16 mouse cellular contexts compared by ENCODE assay signal in genomic region chr4:120158714-120159310, GRCm38 (mm10). TPM values are rescaled to one million over a fixed set of nuclear protein-coding genes. Genes with fewer than 3 reads are reported as not detected.
DNase-seq lines count a peak whose midpoint lies in the region; ATAC-seq lines count a peak whose summit lies in the region.
"Had no signal": no experiment of that assay in that cellular context is flagged by ENCODE, and none has a peak within 500 bp of the region (broad histone marks: within the 10 kb centered on the region; RNA-seq: fewer than 3 reads in every experiment).

No protein-coding gene starts in this region.

- no peaks in the 10 kb centered on the region for H3K27me3 ChIP-seq in intestine, embryonic 14.5 days (replicated peaks; ENCODE audit: control insufficient read depth, insufficient read depth, low read length)
- no peaks in the 10 kb centered on the region for H3K27me3 ChIP-seq in intestine, embryonic 16.5 days (replicated peaks; ENCODE audit: control insufficient read depth, insufficient read depth, low read length)
- no peaks in the 10 kb centered on the region; the same call in 1 of the 2 replicates for H3K27me3 ChIP-seq in embryonic facial prominence, embryonic 11.5 days (ENCODE audit: control insufficient read depth, insufficient read depth, low read length)
- peaks cover 5% of the 10 kb centered on the region; the same call in 1 of the 2 replicates for H3K27me3 ChIP-seq in neural tube, embryonic 15.5 days (replicated peaks)

- H3K9ac ChIP-seq in intestine, embryonic 14.5 days (ENCODE audit: low read length), result no peak overlapping the region
- H3K9ac ChIP-seq in intestine, embryonic 16.5 days (ENCODE audit: low read depth, low read length), result no peak overlapping the region
- no peak overlapping the region for H3K9ac ChIP-seq in embryonic facial prominence, embryonic 11.5 days (replicated peaks; ENCODE audit: low read length)
- H3K9ac ChIP-seq in neural tube, embryonic 15.5 days (replicated peaks), result no peak overlapping the region
- H3K9ac ChIP-seq: hindbrain, embryonic 13.5 days; liver, embryonic 15.5 days had no signal

- no peak overlapping the region for H3K4me3 ChIP-seq in intestine, embryonic 14.5 days (ENCODE audit: low read depth, low read length)
- no peak overlapping the region for H3K4me3 ChIP-seq in intestine, embryonic 16.5 days (ENCODE audit: low read length)
- H3K4me3 ChIP-seq in embryonic facial prominence, embryonic 11.5 days (ENCODE audit: low read depth, low read length), result no peak overlapping the region
- no peak overlapping the region for H3K4me3 ChIP-seq in neural tube, embryonic 15.5 days (replicated peaks)
- H3K4me3 ChIP-seq: hindbrain, embryonic 13.5 days; limb, embryonic 10.5 days; liver, embryonic 15.5 days had no signal

- no peak for DNase-seq in intestine, embryonic 14.5 days (ENCODE audit: low spot score)
- peak; percentile 13 for DNase-seq in MN1 (ENCODE audit: low spot score)
- DNase-seq in embryonic facial prominence, embryonic 11.5 days (ENCODE audit: low spot score), result peak; percentile 6
- peak; percentile 33 for DNase-seq in heart, postnatal 4 days
- DNase-seq: adrenal gland, postnatal 14 days; spleen, adult 18-20 months; thymus, adult 18-20 months had no signal

- no peak for ATAC-seq in intestine, embryonic 14.5 days (replicated peaks; ENCODE audit: low FRiP score, low TSS enrichment, low read depth)
- ATAC-seq in intestine, embryonic 16.5 days, result no peak
- ATAC-seq in embryonic facial prominence, embryonic 11.5 days (replicated peaks; ENCODE audit: insufficient number of reproducible peaks, low FRiP score, low TSS enrichment, low read depth), result no peak
- no peak for ATAC-seq in neural tube, embryonic 15.5 days (ENCODE audit: low FRiP score)
- no peak for ATAC-seq in megakaryocyte progenitor cell, adult 5-6 weeks (replicated peaks; ENCODE audit: poor library complexity)

- no peak overlapping the region for H3K4me2 ChIP-seq in intestine, embryonic 14.5 days (ENCODE audit: low read length)
- no peak overlapping the region for H3K4me2 ChIP-seq in intestine, embryonic 16.5 days (ENCODE audit: low read depth, low read length)
- H3K4me2 ChIP-seq in embryonic facial prominence, embryonic 11.5 days (ENCODE audit: low read depth, low read length), result no peak overlapping the region
- H3K4me2 ChIP-seq in neural tube, embryonic 15.5 days, result no peak overlapping the region
- H3K4me2 ChIP-seq: hindbrain, embryonic 13.5 days; liver, embryonic 15.5 days had no signal

- peak overlapping the region; percentile 22; the same call in 1 of the 2 replicates for H3K27ac ChIP-seq in intestine, embryonic 14.5 days (ENCODE audit: low read depth)
- H3K27ac ChIP-seq in intestine, embryonic 16.5 days (ENCODE audit: low read length), result no peak overlapping the region
- no peak overlapping the region for H3K27ac ChIP-seq in embryonic facial prominence, embryonic 11.5 days (replicated peaks; ENCODE audit: low read depth, low read length)
- H3K27ac ChIP-seq in neural tube, embryonic 15.5 days (replicated peaks), result no peak overlapping the region
- H3K27ac ChIP-seq: hindbrain, embryonic 13.5 days; limb, embryonic 10.5 days; liver, embryonic 15.5 days; macrophage had no signal

- no peaks in the 10 kb centered on the region for H3K9me3 ChIP-seq in intestine, embryonic 14.5 days (ENCODE audit: control insufficient read depth, low read length)
- no peaks in the 10 kb centered on the region for H3K9me3 ChIP-seq in intestine, embryonic 16.5 days (ENCODE audit: control insufficient read depth, low read length)
- H3K9me3 ChIP-seq in embryonic facial prominence, embryonic 11.5 days (replicated peaks; ENCODE audit: control insufficient read depth, low read length), result no peaks in the 10 kb centered on the region
- H3K9me3 ChIP-seq in neural tube, embryonic 15.5 days (replicated peaks), result no peaks in the 10 kb centered on the region
- H3K9me3 ChIP-seq: hindbrain, embryonic 13.5 days; limb, embryonic 10.5 days; liver, embryonic 15.5 days had no signal

- peaks cover 22% of the 10 kb centered on the region for H3K4me1 ChIP-seq in intestine, embryonic 14.5 days (replicated peaks; ENCODE audit: control insufficient read depth, insufficient read depth, low read length)
- H3K4me1 ChIP-seq in intestine, embryonic 16.5 days (ENCODE audit: control insufficient read depth, insufficient read depth, low read length), result peaks cover 41% of the 10 kb centered on the region
- H3K4me1 ChIP-seq in embryonic facial prominence, embryonic 11.5 days (ENCODE audit: control insufficient read depth, insufficient read depth, low read length), result no peaks in the 10 kb centered on the region
- peaks cover 15% of the 10 kb centered on the region for H3K4me1 ChIP-seq in neural tube, embryonic 15.5 days
- H3K4me1 ChIP-seq: liver, embryonic 15.5 days had no signal

- WGBS in intestine, embryonic 14.5 days, result 36% methylated on average over 5 of the region's 5 CpGs
- 39% methylated on average over 5 of the region's 5 CpGs for WGBS in intestine, embryonic 16.5 days
- WGBS in embryonic facial prominence, embryonic 11.5 days, result 27% methylated on average over 5 of the region's 5 CpGs
- 51% methylated on average over 5 of the region's 5 CpGs for WGBS in neural tube, embryonic 15.5 days

- no peaks in the 10 kb centered on the region for H3K36me3 ChIP-seq in intestine, embryonic 14.5 days (ENCODE audit: control insufficient read depth, insufficient read depth, low read length)
- no peaks in the 10 kb centered on the region for H3K36me3 ChIP-seq in intestine, embryonic 16.5 days (ENCODE audit: control insufficient read depth, insufficient read depth, low read length)
- no peaks in the 10 kb centered on the region for H3K36me3 ChIP-seq in embryonic facial prominence, embryonic 11.5 days (replicated peaks; ENCODE audit: control insufficient read depth, insufficient read depth, low read depth, low read length)
- H3K36me3 ChIP-seq in neural tube, embryonic 15.5 days, result no peaks in the 10 kb centered on the region
- H3K36me3 ChIP-seq: hindbrain, embryonic 13.5 days; limb, embryonic 10.5 days; liver, embryonic 15.5 days had no signal

RNA-seq across cellular contexts. Expression of gene Edn2, which starts 2.2 kb away (rescaled TPM):
- 4.4 and 4.7 TPM in 2 replicates for polyA plus RNA-seq in intestine, embryonic 14.5 days (2014; fragmentation: Nextera tagmentation; extraction: Ambion mirVana)
- 5.3 and 5.8 TPM in 2 replicates for polyA plus RNA-seq in intestine, embryonic 16.5 days (2015; fragmentation: Nextera tagmentation; extraction: Ambion mirVana)
- polyA plus RNA-seq in embryonic facial prominence, embryonic 11.5 days (2014; fragmentation: Nextera tagmentation; extraction: Ambion mirVana), result 0.14 and 0.20 TPM in 2 replicates
- total RNA-seq in heart, postnatal 4 days (2021), result not detected
- 0.14 and 1.3 TPM in 2 replicates for polyA plus RNA-seq in neural tube, embryonic 15.5 days (2015; fragmentation: Nextera tagmentation; extraction: Ambion mirVana)
- total RNA-seq in megakaryocyte progenitor cell, adult 5-6 weeks (2015), result not detected in 2 replicates
- 0.24 TPM in 1 of 2 replicates, not detected in the other for total RNA-seq in megakaryocyte progenitor cell, adult 5-6 weeks (2017)
- total RNA-seq: adrenal gland, postnatal 14 days; CH12.LX; layer of hippocampus, postnatal 10 days had no signal
- polyA plus RNA-seq: limb, embryonic 10.5 days; liver, embryonic 15.5 days; macrophage had no signal
